Mouse (Mus musculus): ENCODE results near the gene Tulp1.
"Not testable (repeated sequence)": the region's sequence is repeated elsewhere in the genome, so short reads cannot be mapped to it uniquely, and the experiment has no call there.

The Tulp1 gene

DNA sequence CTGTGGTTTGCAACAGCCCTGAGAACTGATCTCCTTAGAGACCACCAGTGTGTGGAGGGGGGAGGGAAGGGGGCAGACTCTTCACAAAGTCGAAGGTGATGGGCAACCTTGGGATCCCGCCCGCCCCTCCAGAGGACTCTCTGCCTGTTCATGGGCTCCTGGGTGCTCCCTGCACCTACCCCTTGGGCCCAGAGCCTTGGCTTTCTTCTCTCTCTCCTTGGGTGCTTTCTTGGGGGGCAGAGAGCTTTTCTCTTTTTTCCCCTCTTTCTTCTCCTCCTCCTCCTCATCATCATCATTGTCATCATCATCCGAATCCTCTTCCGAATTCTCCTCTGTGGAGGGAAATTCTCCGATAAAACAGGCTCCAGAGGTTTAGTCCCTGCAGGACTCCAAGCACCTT lies 1.5 kb downstream of the Tulp1 start:
- DNase-seq: no peak

DNA sequence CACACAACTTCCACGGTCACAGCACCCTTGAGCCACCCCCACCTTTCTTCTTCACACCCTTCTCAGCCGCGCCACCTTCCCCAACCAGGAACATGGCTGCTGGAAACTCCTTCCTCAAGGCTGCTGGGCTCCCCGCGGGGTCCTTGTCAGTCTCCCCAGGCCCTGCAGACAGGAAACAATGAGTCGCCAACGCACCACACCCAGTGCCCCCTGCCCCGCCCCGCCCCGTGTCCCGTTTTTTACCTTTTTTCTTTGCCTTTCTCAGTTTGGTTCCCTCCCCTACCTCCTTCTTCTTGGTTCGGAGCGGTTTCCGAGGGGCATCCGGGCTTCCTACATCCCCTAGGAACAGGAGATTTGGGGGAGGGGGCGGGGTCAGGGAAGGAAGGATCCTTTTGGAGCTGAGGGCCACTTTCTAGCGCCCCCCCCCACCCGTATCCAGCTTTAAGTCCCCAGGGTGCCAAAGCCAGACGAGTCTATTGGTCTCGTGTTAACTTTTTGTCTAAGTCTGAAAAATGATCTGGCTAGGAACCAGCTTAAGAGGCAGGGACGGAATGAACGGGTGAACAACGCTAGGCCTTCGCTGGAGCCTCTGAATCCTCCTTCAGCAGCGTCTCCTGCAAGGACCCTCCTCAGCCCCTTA lies 2.2 kb downstream of the Tulp1 start:
- DNase-seq: no peak

DNA sequence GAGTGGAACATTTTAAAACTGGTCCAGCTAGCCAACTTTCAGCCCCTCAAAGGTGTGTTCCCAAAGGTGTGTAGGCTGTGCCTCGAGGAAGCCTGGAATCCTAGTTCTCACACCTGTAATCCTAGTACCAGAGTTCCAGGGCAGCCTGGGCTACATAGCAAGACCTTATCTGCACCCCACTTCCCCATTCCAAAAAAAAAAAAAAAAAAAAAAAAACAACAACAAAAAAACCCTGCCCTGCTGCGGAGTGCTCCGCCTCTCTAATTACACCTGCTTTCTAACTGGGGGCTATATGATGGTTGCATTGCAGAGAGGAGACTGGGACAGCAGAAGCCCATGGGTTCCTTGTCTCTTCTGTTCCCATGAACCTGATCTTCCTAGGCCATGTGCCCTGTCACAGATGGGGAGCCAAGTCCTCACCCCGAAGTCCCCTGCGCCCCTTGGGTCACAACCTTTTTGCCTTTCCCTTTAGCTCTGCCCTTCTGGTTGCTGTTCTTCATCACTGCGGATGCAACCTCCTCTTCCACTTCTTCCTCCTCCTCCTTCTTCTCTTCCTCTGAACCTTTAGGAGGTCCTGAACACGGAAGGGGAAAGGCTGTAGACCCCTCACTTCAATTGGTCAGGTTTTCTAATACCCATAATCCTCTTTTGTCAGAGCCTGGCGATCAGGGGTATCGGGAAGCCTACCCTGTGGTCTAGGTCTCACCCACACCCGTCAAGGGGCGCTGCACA lies 2.9 kb downstream of the Tulp1 start:
- no peak for DNase-seq

DNA sequence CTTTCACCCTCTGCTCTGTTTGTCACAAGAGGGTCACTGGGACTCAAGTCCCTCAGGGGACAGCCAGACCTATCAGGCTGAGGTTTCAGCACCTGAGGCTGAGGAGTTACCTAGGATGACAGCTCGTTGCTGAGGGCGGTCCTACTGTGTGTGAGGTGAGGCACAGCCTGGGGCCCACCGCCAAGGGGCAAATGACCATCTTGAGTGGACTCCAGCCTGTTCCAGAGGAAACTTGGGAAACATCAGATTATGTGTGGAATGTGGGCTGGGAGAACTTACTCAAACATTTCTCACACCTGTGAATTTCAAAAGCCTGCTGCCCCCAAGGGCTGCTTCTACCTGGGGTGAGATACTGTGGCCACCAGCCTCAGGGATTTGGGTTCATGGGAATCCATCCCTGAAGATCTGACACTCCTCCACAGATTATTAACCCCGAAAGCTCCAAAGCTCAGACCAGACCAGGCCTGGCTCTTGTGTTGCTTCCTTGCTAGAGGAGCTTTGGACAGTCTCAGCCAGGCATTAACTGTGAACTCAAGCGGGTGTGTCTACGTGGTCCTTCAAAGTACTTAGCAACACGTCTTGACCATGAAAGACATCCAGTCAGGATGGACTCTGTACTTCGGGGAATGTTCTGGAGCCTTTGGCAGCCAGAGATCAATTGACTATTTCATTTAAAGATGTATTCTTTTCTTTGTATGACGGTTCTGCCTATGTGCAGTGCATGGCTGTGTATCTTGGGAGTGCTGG lies 4.3 kb downstream of the Tulp1 start:
- no peak for DNase-seq

- DNase-seq: not testable (repeated sequence)
Observed at GRCm38 (mm10) chr17:28358576-28359261, 6.3 kb downstream of the Tulp1 start.

DNA sequence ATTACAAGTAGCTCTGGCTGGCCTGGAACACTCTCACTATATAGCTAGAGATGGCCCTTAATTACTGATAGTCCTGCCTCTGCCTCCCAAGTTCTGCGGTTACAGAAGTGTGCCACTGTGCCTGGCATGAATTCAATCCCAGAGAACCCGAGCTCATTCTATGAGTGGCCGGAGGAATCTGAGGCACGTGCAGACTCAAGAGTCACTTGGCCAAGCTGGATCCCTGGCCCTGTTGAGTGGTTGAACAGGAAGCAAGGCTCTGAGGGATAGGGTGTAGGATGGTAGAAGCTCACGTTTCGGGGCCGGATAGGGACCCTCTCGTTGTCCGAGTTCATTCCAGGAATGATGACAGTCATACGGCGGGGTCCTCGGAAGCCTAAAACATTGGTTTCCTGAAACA lies 9.2 kb downstream of the Tulp1 start:
- DNase-seq: no peak

- DNase-seq: no peak
Observed at GRCm38 (mm10) chr17:28352018-28352417, 13.0 kb downstream of the Tulp1 start.

DNA sequence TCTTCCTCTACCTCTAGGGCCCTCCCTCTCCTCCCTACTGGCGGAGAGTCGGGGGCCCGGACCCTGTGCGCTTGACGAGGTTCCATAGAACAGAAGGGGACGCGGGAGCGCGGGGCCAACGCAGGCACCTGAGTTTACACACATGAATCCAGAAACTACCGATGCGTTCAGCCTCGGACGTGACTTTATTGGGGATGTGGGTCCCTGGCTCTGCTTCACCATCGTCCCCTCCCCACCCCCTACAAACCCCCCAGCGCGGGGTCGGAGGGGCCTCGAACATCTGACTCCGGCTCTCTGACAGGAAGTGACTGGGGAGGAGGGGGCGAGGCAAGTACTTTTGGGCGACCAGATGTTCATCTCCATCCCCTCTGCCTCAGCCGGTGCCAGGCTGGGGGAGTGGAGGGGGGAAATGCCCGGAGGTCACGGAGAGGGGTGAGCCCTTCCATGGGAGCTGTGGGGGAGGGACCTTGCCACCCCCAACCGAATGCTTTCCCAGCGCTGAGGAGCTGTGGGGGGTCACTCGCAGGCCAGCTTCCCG lies 13.6 kb downstream of the Tulp1 start:
- no peak for DNase-seq

- no peak for DNase-seq
Observed at GRCm38 (mm10) chr17:28350466-28351352, 14.3 kb downstream of the Tulp1 start, which contains the start of gene Tead3. Gene Tead3 (minus strand): TSS chr17:28350817.

DNA sequence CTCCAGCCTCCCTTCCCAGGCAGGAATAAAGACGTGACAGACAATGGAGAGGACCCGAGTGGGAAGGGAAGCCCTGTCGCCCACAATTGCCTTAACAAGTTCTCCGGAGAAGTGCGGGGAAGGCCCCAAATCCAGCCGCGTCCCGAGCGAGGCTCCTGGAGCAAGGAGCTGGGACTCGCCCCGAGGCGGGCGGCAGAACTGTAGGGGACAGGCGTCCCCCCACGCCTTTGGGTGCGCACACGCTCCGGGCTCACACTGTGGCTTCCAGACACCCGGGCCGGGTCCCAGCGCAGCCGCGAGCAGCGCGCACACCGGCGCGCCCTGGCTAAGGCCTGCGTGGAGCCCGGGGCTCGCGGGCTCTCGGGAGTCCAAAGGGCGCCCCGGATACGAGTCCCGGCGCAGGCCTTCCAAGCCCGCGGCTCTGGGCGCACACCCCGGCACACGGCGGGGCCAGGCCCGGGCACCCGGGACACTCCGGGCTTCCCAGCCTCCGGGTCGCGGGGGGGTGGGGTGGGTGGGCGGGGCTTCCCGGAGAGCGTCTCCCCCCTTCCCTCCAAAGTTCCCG lies 15.0 kb downstream of the Tulp1 start:
- no peak for DNase-seq

GRCm38 (mm10) chr17:28349264-28349880 lies 15.7 kb downstream of the Tulp1 start:
- DNase-seq: no peak

GRCm38 (mm10) chr17:28348211-28348610 lies 16.8 kb downstream of the Tulp1 start:
- no peak for DNase-seq

- DNase-seq: no peak
Observed at GRCm38 (mm10) chr17:28347327-28347726, 17.7 kb downstream of the Tulp1 start.

GRCm38 (mm10) chr17:28345882-28346281 lies 19.1 kb downstream of the Tulp1 start:
- no peak for DNase-seq

DNA sequence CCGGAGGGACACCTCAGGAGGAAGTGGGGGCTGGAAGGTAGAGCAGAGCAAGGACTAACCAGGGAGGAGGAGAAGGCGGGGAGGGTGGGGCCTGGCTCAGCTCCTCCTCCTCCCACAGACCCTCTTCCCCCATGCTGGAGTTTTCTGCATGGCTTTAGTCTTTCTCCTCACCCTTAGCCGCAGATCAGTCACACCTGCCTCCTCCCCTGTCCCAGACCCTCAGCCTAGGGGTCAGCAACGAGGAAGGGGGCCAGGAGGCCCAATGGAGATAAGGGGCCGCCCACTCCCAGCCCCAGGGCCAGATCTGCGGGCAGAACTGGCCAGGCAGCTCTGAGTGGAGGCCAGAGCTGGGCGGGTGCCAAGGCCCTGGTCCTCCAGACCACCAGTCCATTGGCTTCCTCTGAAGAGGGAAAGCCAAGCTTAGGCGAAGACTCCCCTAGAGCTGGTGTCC lies 19.7 kb downstream of the Tulp1 start:
- no peak for DNase-seq

DNA sequence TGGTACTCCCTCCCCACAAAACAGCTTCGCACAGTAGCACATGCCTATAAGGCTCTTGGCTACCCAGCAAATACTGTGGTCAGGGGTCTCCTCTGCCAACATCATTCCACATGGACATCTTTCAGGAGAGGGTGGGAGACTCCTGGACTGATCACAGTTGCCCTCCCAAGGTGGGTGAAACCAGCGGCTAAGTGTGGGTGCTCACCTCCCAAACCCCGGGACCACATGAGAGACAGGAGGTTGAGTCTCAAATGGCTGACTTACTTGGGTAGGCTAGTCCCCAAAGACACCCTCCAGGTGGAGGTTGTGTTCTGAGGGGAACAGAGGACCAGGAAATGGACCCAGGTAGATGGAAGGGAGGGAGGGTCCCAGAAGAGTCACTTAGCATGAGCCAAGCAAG lies 20.4 kb downstream of the Tulp1 start:
- DNase-seq: no peak

DNA sequence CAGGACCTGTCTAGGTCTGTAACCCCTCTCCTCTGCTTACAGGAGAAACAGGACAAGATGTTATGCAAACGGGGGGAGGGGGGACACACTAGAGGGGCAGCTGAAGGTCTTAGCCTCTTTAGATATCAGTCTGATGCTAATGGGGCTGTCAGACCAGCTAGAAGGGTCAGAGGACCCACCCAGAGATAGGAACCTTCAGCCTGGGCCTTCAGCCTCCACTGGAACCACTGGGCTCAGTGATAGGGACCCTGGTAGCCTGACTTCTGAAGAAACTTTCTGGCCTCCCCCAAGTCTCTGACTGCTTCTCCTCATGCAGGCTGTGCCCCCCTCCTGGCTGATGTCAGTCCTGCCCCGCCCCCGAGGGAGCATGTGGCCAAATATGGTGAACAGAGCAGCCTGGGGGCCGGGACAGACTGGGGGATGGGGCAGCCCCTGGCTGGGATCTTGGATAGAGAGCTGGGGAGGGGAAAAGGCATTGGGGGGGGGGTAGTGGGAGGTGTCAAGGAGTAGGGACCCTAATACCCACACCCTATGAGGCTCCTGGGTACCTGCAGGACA lies 20.9 kb downstream of the Tulp1 start:
- no peak for DNase-seq

GRCm38 (mm10) chr17:28341091-28341490 lies 23.9 kb downstream of the Tulp1 start:
- DNase-seq: no peak

DNA sequence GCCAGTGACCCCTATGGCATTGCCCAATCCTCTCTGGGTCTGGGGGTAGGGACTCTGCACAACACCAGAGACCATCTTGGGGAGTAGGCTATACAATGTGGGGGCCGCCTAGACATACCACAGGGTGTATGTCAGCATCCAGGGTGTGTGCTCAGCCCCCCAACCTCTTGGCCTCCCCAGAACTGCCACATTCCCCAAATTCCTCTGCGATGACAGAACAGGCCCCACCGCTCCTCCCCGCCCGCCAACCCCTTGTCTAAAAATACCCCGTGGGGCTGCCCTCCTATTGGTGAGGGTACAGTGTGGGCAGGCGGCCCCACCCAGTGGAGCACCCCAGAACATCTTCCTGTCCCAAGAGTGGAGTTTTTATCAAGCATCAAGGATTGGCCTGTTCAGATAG lies 24.4 kb downstream of the Tulp1 start:
- no peak for DNase-seq

DNA sequence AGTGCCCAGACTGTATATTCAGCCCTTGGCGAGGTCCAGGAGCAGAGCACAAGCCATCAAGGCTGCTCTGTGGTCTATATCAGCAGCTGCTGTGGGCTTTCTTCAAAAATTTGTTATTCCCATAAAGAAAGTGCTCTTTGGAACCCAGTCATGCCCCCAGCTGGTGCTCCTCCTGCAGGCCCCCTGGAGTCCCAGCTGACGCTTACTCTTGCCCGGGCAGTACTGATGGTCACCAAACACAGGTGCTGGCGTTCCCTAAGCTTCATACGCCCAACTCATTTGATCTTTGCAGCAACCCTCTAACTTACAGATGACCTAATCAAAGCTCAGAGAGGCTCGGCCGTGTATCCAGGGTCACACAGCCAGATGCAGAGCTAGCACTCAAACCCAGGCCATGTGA lies 27.5 kb downstream of the Tulp1 start:
- DNase-seq: no peak

GRCm38 (mm10) chr17:28335267-28335666 lies 29.8 kb downstream of the Tulp1 start:
- DNase-seq: no peak
